Mouse (Mus musculus): ENCODE data around the gene Srsf2.

The Srsf2 gene

DNA sequence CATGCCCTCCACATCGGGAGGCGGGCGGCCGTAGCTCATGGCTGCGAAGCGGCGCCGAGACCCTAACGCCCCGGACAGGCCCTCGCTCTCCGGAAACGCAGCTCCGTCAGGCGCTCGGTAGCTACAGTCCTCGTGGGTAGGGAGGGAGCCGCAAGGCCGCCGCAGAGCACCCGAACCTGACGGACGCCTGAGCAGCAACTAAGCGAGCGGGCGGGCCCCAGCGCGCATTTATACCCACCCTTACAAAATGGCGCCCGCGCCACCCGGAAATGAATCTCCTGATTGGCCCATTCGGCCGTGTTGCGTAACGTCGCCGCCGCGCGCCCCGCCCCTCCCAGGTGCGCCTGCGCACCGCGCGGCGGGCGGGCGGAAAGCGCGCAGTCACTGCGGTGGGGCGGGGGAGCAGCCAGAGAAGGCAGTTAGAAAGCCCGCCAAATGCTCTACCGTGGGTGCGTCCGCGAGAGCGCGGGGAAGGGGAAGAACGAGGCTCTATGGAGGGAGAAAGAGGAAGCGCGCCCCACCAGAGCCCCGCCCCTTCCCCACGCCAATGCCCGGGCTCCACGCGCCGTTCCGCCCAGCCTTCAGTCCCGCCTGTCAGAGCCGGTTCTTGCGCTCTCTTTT is at the start of gene Srsf2:
Srsf2 (minus strand) TSS at position 204 of the 621 bp plus-strand sequence.
- peak; percentile 74 for DNase-seq (ENCODE audit: low read depth)

DNA sequence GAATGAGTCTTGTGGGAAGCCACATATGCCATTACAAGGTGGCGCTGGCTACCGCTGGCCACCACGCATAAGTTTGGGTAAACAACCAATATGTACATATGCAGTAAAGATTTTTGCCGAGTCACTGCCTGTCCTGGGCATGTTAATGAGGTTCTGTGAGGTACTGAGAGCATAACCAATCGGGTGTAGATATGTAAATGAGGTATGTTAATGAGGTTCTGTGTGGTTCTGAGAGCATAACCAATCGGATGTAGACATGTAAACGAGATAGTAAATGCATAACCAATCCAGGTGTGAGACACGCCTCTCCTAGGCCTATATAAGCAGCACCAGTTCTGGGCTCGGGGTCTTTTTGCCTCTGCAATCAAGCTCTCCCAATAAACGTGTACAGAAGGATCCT is 49.7 kb upstream of the Srsf2 start:
- DNase-seq (ENCODE audit: low read depth) = peak; percentile 6

DNA sequence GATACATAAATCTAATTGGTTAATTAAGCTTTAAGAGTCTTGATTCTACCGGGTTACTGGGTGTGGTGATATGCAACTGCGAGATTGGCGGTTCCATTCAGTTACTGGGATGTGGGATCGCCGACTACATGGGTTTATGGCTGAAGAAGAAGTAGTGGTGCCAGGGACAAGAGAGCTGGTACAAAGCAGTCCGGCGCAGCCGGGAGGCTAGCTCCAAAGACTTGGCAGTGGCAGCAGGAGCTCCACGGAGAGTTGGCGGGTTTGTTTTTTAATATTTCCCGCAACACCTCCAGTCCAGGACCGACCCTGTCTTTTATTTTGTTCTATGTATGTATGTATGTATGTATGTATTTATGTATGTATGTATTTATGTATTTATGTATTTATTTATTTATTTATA is 46.4 kb upstream of the Srsf2 start:
- DNase-seq (ENCODE audit: low read depth) = no peak

DNA sequence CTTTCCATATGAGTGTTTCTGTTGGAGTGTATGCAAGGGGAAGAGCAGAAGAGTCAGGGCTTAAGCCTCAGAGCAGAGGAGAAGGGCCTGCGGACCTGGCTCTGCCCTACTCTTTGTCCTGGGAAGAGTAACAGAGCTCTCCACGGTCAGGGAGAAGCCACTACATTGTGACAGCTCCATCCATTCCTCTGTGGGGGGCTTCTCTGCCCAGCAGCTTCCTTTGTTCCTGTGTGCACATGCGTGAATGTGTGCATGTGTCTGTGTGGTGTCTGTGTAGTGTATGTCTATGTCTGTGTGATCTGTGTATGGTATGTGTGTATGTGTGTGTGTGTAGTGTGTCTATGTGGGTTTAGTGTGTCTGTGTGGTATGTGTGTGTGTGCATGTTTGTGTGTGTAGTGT is 42.5 kb upstream of the Srsf2 start:
- no peak for DNase-seq (ENCODE audit: low read depth)

DNA sequence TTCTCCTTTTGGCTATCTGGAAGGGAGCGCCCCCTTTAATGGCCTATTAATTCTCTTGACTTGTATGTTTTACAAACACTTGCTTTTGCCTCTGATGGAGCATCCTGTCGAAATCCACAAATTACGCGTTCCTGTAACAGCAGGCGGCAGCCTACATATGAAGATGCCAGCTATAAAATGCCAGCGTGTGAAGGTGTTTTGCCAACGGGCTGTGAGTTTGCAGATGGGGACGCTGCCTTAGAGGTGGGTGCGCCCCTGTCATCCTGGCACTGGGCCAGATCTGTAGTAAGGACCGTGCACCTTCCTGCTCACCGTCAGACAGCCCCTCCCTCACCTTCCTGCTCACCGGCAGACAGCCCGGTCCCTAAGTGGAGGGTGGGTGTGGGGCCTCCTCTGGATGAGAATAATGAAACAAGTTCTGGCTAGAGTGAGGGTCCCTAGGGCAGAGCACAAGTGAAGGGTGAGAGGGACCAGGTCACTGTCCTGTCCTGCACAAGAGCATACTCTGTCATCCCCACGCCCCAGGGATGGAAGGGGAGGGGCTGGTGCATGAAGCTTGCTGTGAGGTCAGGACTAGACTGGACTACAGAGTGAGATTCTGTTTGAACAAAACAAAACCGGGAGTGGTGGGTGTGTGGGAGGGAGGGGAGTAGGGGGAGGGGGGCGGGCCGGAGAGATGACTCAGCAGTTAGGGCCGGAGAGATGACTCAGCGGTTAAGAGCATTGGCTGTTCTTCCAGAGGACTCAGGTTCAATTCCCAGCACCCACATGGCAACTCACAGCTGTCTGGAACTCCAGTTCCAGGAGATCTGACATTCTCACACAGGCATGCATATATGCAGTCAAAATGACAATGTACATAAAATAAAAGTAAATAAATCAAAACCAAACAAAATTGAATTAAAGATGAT is 40.9 kb upstream of the Srsf2 start:
- no peak for DNase-seq (ENCODE audit: low read depth)

DNA sequence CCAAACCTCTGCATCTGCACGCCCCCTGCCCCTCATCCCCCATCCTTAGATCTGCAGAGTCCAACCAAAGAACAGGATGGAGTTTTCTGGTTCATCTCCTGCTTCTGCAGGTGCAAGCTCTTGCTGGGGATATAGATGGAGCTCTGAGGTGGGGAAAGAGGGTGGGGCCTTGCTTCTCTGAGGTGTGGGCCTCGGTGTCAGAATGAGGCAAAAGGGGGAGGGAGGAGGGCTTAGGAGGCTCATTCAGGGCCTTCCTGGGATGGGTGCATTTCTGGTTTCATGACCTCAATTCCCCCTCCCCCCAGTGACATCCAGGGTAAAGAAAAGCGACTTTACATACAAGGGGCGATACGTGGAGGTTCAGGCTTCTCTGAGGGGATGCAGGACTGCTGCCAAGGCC is 34.2 kb upstream of the Srsf2 start:
- DNase-seq (ENCODE audit: low read depth) = no peak

DNA sequence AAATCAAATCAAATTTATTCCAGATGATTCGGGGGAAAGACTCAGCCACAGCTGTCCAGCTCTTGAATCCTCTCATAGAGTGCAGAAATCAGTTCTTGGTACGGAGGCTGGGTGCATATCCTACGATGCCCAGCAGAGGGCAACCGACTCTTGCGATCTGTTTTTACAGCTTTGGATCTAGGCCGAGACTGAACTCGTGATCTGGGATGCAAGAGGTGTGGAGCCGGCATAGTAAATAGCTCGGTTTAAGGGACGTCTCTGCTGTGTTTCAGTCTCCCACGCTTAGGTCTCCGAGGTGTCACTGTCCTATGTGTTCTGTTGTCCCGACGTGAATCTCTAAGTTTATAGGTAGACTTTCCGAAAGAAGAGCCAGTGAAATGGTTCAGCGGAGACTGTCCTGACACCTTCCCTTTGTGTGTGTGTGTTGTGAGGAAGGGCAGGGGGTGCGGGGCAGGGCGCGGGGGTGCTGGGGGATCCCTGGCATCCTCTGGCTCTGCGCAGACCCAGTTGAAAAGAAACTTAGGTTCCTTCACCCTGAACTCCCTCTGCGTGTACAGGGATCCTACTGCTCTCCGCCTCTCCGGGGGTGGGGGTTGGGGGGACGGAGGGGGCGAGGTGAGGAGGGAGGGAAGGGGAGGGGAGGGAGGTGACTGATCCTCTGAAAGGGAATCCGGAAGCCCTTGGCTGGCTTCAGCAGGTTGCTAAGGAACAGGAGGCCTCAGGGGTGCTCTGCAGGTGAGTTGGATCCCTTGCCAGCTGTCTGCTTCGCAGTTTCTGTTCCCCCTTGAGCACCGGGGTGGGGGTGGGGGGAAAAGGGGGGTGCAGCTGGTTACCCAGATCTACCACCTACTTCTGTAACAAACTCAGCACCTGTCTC is 32.6 kb upstream of the Srsf2 start:
- peak; percentile 53 for DNase-seq (ENCODE audit: low read depth)

DNA sequence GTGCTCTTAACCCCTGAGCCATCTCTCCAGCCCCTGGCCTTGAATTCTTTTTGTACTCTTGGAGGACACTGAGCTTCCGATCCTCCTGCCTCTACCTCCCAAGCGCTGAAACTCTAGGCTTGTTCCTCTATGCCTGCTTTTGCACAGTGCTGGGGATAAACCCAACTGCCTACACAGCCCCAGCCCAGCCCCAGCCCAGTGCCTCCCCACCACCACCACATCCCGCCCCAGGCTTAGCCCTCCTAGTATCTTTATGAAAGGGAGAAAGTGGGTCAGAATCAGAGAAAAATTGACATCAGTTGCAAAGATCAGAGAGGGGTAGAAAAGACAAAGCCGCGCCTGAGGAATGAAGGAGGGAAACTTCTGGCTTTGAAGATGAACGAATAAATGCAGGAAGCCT is 31.2 kb upstream of the Srsf2 start:
- DNase-seq (ENCODE audit: low read depth) = no peak

DNA sequence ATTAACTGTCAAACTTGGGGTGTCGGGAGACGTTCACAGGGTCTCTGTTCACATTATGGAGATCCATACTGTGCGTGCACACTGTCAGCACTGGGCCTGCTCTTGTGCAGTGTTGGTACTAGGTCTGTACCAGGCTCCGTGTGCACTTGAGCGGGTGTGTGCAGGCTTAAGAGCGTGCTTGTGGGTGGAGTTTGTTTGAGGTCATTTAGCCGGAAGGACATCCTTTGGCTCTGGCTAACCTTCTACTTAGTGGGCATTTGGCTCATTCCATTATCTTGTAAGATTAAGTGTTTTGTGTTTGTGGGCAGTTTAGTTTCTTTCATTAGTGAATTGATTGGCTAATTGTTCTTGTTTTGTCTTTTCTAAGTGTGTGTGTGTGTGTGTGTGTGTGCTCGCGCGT is 29.6 kb upstream of the Srsf2 start:
- DNase-seq (ENCODE audit: low read depth) = no peak

DNA sequence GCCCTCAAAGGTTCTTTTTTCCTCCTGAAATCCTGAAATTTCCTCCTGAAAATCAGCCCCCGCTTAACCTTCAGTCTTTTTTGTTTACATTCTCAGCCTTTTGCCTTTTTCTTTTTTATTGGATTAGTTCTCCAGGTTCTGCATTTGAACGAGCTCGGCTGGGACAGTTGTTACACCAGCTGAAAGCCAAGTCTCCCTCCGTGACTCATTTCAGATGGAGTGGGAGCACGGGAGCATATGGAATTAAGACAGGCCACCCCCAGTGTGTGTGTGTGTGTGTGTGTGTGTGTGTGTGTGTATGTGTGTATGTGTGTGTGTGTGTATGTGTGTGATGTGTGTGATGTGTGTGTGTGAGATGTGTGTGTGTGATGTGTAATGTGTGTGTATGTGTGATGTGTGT is 28.5 kb upstream of the Srsf2 start:
- no peak for DNase-seq (ENCODE audit: low read depth)

DNA sequence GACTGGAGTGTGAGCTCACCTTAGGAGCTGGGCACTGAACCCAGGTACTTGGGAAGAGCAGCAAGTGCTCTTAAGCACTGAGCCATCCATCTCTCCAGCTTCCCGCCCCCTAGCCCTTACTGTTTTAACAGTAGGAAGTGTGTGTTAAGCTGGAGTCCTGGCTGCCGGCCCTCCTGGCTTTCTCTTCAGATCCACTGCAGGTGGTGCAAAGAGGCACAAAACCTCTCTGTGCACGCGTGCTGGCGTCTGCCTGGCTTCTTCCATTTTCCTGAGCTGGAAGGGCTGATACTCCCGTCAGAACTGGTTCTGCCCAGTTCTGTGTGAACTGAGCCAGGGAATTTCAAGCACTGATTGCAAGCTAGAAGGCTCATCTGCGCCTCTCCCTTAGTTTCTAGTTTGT is 27.9 kb upstream of the Srsf2 start:
- no peak for DNase-seq (ENCODE audit: low read depth)

DNA sequence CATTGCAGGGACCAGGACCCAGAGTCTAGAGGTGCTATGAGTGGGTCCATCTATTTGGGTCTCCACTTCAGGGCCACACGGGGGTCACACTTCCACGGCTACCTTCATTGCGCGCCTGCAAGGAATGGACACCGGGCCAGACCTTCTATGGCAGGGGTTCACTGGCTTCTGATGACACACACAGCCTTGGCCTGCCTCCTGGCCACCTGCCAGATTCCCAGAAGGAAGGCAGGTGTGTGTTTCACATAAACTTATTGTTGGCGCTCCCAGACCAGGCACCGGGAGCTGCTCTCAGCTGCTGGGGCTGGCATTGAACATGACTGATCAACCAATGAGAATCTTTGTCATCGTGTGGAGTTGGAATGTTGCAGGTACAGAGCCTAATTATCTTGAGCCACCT is 25.6 kb upstream of the Srsf2 start:
- no peak for DNase-seq (ENCODE audit: low read depth)

DNA sequence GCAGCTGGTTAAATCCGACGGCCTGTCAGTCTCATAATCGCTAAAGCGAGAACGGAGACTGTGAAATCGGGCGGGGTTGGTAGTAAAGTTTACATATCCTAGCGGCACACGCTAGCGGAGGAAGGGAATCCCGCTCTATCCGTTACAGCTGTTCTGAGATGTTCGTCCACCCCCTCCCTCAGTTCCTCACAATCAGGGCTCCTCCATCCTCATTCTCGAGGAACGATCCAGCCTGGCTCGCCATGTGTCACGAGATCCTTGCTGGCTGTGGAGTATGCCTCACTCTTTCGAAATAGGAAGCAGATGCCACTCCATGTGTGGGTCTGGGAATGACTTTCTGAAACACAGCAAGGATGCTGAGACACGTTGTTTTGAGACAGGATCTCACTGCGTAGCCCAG is 21.1 kb upstream of the Srsf2 start:
- no peak for DNase-seq (ENCODE audit: low read depth)

DNA sequence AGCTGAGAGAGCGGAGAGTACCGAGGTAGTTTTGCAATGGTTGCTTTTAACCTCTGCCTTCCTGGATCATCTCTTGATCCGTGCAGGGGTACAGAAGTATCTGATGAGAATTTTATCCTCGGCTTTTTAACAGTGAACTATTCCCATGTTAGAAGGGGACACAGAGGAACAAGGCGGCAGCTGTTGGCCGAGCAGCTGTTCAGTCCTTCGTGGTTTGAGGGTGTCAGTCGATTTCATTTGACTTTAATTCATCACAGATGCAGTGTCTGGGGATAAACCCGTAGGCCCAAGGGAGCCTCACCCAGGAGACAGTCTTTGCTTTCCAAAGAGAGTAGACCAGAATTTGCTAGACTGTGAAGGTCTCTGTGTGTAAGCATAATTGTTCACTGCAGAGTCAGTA is 18.6 kb upstream of the Srsf2 start:
- DNase-seq (ENCODE audit: low read depth) = no peak

DNA sequence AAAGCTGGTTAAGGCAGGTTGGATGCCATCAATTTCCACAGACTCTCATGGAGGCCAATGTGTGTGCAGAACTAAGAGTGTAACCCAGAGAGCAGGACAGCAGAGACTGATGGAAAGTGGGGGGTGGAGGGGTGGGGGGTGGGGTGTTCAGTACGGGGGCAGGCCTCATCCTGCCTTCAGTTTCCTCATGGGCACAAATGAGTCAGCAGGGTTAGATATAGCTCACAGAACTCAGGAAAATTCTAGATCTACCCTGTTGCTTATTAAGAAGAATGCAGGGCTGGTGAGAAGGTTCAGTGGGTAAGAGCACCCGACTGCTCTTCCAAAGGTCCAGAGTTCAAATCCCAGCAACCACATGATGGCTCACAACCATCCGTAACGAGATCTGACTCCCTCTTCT is 16.7 kb upstream of the Srsf2 start:
- no peak for DNase-seq (ENCODE audit: low read depth)

DNA sequence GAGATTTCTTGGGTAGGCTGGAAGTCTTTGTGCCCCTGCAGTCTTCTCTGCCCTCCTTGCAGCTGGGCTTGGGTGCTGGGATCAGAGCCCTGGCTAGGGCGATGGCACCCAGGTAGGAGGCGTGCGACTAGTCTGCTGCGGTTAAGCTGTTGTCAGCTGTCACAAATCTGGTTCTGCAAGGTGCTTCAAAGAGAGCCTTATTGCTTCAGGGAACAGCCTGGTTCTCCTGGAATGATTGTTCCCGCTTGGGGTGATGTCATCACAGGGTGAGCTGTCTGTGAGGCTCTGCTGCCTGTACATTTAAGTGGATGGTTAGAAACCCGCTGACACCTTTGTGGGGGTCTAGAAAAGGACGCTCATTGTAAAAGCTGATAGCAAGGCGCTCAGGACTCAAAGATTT is 16.3 kb upstream of the Srsf2 start:
- no peak for DNase-seq (ENCODE audit: low read depth)

DNA sequence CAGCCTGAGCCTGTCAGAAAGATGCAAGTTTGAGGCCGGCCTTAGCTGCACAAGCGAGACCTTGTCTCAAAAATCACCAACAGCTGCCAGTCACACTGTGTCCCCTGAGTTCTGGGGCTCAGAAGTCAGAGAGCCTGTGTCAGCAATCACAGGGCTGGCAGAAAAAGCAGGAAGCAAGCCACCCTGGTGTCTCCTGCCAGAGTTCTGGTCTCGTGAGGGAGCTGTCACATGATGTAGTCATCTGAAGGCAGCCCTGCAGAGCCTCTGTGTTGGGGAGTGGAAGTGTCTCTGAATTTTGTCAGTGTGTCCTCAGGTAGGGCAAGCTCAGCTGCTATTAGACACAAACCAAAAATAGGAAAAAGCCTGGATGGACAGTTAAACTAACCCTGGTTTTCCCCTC is 15.2 kb upstream of the Srsf2 start:
- no peak for DNase-seq (ENCODE audit: low read depth)

DNA sequence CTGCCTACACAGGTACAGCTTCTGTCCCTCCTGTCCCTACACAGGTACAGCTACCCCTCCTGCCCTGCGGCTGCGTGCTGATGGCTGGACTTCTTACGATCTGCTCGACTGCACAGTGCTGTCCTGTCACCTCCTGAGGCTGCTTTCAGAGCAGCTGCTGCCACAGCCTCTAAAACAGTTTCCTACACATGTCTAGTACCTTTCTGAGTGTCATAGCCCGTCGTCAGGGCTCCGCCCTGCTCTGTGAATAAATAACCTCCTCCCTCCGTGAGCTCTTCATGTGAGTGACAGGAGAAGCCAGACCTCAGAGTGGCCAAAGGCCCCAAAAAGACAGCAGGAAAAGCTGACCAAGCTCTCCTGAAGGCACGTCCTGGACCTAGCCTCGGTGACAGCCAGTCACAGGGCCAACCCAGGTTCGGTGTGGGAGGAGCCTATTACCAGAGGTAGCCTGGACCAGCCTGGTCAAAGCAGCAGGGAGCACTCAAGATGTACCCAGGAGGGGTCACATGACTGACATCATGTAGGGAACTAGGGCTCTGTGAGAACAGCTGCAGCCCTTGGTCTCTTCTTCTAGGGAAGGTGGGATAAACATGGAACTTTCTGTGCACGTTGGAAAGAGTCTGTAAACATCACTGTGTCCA is 13.2 kb upstream of the Srsf2 start:
- DNase-seq (ENCODE audit: low read depth) = no peak

DNA sequence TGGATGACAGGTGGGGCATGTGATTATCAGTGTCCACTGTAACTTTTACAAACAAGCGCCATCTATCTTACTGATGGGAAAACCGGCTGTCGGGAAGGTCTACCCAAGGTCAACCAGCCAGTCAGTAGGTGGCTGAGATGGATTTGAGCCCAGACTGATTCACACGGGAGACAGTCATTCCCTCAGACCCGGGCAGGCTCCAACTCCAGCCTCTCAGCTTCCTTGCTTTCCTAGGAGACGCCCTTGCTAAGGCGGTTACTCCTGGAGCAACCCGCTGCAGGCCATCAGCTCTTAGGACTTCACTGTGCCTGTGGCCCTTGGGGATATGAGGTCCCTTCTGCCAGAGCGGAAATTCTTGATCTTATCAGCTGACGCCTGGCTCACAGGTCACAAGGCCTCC is 11.6 kb upstream of the Srsf2 start:
- no peak for DNase-seq (ENCODE audit: low read depth)

DNA sequence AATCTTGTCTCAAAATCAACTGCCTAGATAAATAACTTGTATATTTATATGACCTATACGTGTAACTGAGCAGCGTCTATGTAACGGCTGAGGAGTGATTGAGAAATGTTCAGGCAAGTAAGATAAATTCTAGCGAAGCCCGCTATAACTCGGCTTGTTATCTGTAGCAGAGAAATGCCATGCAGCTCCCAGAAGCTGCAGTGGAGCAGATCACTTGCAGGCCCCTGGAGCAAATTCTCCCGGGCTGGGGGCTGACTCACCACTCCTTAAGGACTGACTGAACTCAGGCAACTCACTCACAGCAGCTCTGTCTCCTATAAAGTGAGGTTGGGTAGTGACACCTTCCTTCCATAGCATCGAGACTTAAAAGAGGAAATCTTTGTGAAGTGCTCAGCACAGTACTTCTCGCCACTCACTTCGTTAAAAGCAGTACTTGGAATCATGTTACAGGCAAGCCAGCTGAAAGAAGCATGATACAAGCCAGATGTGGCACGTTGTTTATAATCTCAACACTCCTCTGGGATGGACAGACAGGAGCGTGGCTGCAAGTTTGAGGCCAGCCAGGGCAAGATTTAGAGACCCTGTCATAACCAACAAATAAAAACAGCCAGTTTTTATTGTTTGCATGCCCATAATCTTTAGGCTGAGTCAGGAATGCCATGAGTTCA is 4.4 kb upstream of the Srsf2 start:
- no peak for DNase-seq (ENCODE audit: low read depth)

DNA sequence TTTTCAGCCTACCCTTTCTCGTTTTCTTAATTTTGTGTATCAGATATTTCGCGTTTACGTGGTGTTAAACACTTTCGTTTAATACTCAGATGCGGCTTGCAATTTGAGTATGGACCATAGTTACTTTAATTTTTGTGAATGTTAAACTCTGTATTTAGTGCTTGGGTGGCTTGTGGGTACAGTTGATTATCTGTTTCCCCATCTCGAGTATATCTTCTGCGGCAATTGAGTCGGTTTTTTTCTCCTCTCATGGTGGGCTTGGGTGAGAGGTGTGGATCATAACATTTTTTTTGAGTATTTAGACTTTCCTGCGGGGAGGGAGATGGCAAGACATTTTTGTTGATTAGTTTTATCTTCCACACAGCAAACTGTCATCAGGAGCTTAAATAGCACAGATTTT is 1.4 kb upstream of the Srsf2 start:
- no peak for DNase-seq (ENCODE audit: low read depth)

DNA sequence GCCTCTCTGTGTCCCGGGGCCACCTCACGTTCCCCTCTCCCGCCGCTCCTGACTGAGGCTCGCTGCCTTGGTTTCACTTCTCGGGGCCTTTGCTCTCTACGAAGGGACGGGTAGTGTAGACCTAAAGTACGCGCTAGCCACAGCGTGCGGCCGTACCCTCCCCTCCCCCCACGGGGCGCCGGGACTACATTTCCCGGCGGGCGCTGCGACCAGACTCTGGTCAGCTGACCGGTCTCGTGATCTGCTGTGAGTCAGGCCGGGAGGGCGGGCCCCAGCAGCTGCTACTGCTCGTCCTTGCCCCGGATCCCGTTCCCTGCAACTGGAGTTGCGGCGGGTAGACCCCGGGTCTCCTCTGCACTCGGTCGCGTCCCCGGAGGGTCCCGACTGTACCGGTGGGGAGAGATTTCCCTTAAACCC is 626 bp upstream of the Srsf2 start:
- DNase-seq (ENCODE audit: low read depth) = peak; percentile 88
